Mouse (Mus musculus): ENCODE results near the gene D130043K22Rik.
A peak's percentile ranks its signal among the peaks of the same experiment; 100 is the strongest.

Gene D130043K22Rik

GRCm38 (mm10) chr13:24844983-24845955 lies at the start of gene D130043K22Rik:
D130043K22Rik (plus strand) TSS chr13:24845135.
- DNase-seq (ENCODE audit: low read depth, low spot score), result no peak

- DNase-seq (ENCODE audit: low read depth, low spot score), result no peak
Measured at GRCm38 (mm10) chr13:24798686-24799085, 46.2 kb upstream of the D130043K22Rik start.

GRCm38 (mm10) chr13:24799378-24799777 lies 45.6 kb upstream of the D130043K22Rik start:
- DNase-seq (ENCODE audit: low read depth, low spot score), result no peak

GRCm38 (mm10) chr13:24799925-24800673 lies 44.8 kb upstream of the D130043K22Rik start:
- no peak for DNase-seq (ENCODE audit: low read depth, low spot score)

- peak; percentile 81 for DNase-seq (ENCODE audit: low read depth, low spot score)
Measured at GRCm38 (mm10) chr13:24800674-24801307, 44.1 kb upstream of the D130043K22Rik start.

- no peak for DNase-seq (ENCODE audit: low read depth, low spot score)
Measured at GRCm38 (mm10) chr13:24801308-24801921, 43.5 kb upstream of the D130043K22Rik start, which contains the start of gene BC005537. BC005537 (plus strand) TSS chr13:24801657.

- no peak for DNase-seq (ENCODE audit: low read depth, low spot score)
Measured at GRCm38 (mm10) chr13:24802131-24802691, 42.7 kb upstream of the D130043K22Rik start.

- no peak for DNase-seq (ENCODE audit: low read depth, low spot score)
Measured at GRCm38 (mm10) chr13:24803196-24803595, 41.7 kb upstream of the D130043K22Rik start.

GRCm38 (mm10) chr13:24806079-24806478 lies 38.9 kb upstream of the D130043K22Rik start:
- no peak for DNase-seq (ENCODE audit: low read depth, low spot score)

- no peak for DNase-seq (ENCODE audit: low read depth, low spot score)
Measured at GRCm38 (mm10) chr13:24812521-24812920, 32.4 kb upstream of the D130043K22Rik start.

- no peak for DNase-seq (ENCODE audit: low read depth, low spot score)
Measured at GRCm38 (mm10) chr13:24814616-24815015, 30.3 kb upstream of the D130043K22Rik start.

- no peak for DNase-seq (ENCODE audit: low read depth, low spot score)
Measured at GRCm38 (mm10) chr13:24816125-24817092, 28.5 kb upstream of the D130043K22Rik start.

GRCm38 (mm10) chr13:24819931-24820330 lies 25.0 kb upstream of the D130043K22Rik start:
- no peak for DNase-seq (ENCODE audit: low read depth, low spot score)

- DNase-seq (ENCODE audit: low read depth, low spot score), result no peak
Measured at GRCm38 (mm10) chr13:24822663-24823343, 22.1 kb upstream of the D130043K22Rik start.

GRCm38 (mm10) chr13:24824647-24825046 lies 20.3 kb upstream of the D130043K22Rik start:
- no peak for DNase-seq (ENCODE audit: low read depth, low spot score)

GRCm38 (mm10) chr13:24825587-24825986 lies 19.3 kb upstream of the D130043K22Rik start:
- DNase-seq (ENCODE audit: low read depth, low spot score), result no peak

GRCm38 (mm10) chr13:24826116-24826515 lies 18.8 kb upstream of the D130043K22Rik start:
- DNase-seq (ENCODE audit: low read depth, low spot score), result no peak

GRCm38 (mm10) chr13:24830756-24831352 lies 14.1 kb upstream of the D130043K22Rik start:
- no peak for DNase-seq (ENCODE audit: low read depth, low spot score)
